Mouse (Mus musculus) forebrain, postnatal 0 days (tissue): Measurements from ENCODE around the gene Nrbf2. TPM values are rescaled to one million over a fixed set of nuclear protein-coding genes. Genes with fewer than 3 reads are reported as not detected.
A peak's percentile ranks its signal among the peaks of the same experiment; 100 is the strongest.

Experiments
- ATAC-seq: fragments of 200-750 bp; cut with Nextera tagmentation; 2 replicates; pipeline ENCODE4 v1.8.0; 2017; ENCODE audit warnings: mild to moderate bottlenecking, moderate library complexity
- DNase-seq: peaks from one replicate; pipeline ENCODE4 v3.0.0-alpha.2; 2015
- H3K27ac ChIP-seq: fragments of 300-500 bp; sonication (generic); 2 replicates; pipeline ENCODE4 v1.5.1; 2014; ENCODE audit warnings: low read depth, mild to moderate bottlenecking, antibody characterized with exemption, low read length, moderate library complexity, mixed read lengths
- H3K27me3 ChIP-seq: fragments of 300-500 bp; sonication (generic); 2 replicates; pipeline ENCODE4 v1.6.1; 2014; ENCODE audit warnings: mild to moderate bottlenecking, low read length, mixed read lengths; ENCODE audit not compliant: insufficient read depth
- H3K36me3 ChIP-seq: fragments of 300-500 bp; sonication (generic); 2 replicates; pipeline ENCODE4 v1.6.1; 2014; ENCODE audit warnings: mild to moderate bottlenecking, moderate library complexity; ENCODE audit not compliant: insufficient read depth
- H3K4me1 ChIP-seq: fragments of 300-500 bp; sonication (generic); 2 replicates; pipeline ENCODE4 v1.6.1; 2014; ENCODE audit warnings: antibody characterized with exemption; ENCODE audit not compliant: insufficient read depth
- H3K4me2 ChIP-seq: fragments of 300-500 bp; sonication (generic); 2 replicates; pipeline ENCODE4 v1.6.1; 2014; ENCODE audit warnings: low read depth, mild to moderate bottlenecking, moderate library complexity
- H3K4me3 ChIP-seq: fragments of 300-500 bp; sonication (generic); 2 replicates; pipeline ENCODE4 v1.5.1; 2014; ENCODE audit warnings: low read depth, low read length, mixed read lengths
- H3K9ac ChIP-seq: fragments of 300-500 bp; sonication (generic); 2 replicates; pipeline ENCODE4 v1.6.1; 2014; ENCODE audit warnings: mild to moderate bottlenecking
- H3K9me3 ChIP-seq: fragments of 300-500 bp; sonication (generic); 2 replicates; pipeline ENCODE4 v1.6.1; 2016; ENCODE audit warnings: low read length
- CTCF ChIP-seq: sonication (generic); IDR thresholded peaks from 2 replicates; pipeline ENCODE4 v1.5.1; 2016; ENCODE audit warnings: antibody characterized with exemption, control low read depth, low read depth
- WGBS: fragments of 180-500 bp; shearing (Covaris S2); extraction: QIAGEN DNeasy Blood & Tissue Kit; methylation state at CpG from one replicate; pipeline ENCODE4 v1.1.7; 2014; 5-methylcytosine and 5-hydroxymethylcytosine counted together
- polyA plus RNA-seq: library from polyadenylated mRNA; unstranded; fragments of >200 nt; fragmentation: Nextera tagmentation; extraction: Ambion mirVana; gene quantifications from 2 replicates; pipeline ENCODE4 v1.2.1, GENCODE M21; 2015
- total RNA-seq: library from RNA; depleted of rRNA; stranded (reverse); fragments of >200 nt; gene quantifications from 2 replicates; pipeline ENCODE4 v1.2.3, GENCODE M21; 2014

The Nrbf2 gene
- total and polyA plus RNA-seq, 2 experiments from 2014 or later = 16.8 to 39.8 TPM

DNA sequence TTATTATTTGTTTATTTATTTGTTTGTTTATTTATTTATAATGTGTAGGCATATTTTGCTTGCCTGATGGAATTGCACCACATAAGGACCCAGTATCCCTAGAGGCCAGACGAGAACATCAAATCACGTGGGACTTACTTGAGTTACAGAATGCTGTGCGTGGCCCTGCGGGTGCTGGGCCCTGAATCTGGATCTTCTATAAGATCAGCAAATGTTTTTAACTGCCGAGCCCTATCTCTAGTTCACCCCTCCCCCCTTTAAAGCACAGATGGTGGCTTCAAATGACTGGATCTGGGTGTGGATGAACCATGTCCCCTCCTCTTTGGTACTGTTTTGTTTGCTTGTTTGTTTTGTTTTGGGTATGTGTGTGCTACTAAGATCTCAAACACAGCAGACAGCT is 10.2 kb upstream of the Nrbf2 start:
- Histone ChIP-seq H3K27ac (no peak overlapping the region), H3K4me1 (no peaks in the 10 kb centered on the region), H3K9me3 (no peaks in the 10 kb centered on the region), H3K27me3 (no peaks in the 10 kb centered on the region), H3K4me3 (no peak overlapping the region), H3K9ac (no peak overlapping the region), H3K4me2 (no peak overlapping the region), H3K36me3 (no peaks in the 10 kb centered on the region)
- no peak for DNase-seq
- WGBS = 81% methylated on average over 5 of the region's 5 CpGs
- no peak for ATAC-seq
- no peak for TF ChIP-seq CTCF

DNA sequence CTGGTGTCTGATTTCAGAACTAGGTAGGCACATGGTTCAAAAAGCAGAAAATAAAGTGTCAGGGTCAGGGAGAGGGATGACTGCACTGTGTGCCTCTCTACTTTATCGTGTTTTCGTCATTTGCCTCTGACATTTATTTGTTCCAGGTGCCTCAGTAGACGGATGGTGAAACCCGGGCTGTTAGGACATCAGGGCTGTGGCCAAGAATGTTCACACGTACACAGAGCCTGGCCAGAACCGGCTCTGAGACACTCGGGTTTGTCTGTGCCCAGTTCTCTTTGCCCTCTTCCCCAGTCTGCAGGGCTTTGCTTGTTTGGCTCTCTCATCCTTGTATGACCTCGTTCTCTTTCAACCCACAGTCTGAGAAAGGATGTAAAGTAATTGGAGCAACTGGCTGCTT is 6.0 kb upstream of the Nrbf2 start:
- no peak overlapping the region for H3K27ac ChIP-seq
- no peak overlapping the region for H3K4me2 ChIP-seq
- DNase-seq (no peak), ATAC-seq (no peak)
- no peaks in the 10 kb centered on the region for H3K27me3 ChIP-seq
- 78% methylated on average over 8 of the region's 8 CpGs for WGBS
- H3K4me1 ChIP-seq = no peaks in the 10 kb centered on the region
- TF ChIP-seq CTCF = no peak
- H3K9me3 ChIP-seq = no peaks in the 10 kb centered on the region
- H3K4me3 ChIP-seq = no peak overlapping the region
- no peak overlapping the region for H3K9ac ChIP-seq
- H3K36me3 ChIP-seq = no peaks in the 10 kb centered on the region

DNA sequence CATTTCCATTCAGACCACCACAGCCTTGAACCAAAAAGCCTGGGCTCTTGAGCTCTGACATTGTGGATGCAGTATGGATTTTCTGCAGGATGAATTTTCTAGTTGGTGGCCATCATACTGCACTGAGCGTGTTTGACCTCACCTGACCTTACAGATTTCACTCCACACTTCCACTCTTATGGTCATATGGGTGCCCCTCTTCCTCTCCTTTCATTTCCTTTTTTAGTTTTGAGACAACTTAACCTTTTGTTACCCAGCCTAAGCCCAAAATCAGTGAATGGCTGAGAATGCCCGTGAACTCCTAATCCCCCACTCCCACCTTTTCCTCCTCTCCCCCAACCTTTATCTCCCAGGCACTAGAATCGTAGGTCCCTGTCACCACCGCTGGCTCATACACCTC is 5.5 kb upstream of the Nrbf2 start:
- WGBS = 73% methylated on average over 4 of the region's 4 CpGs
- H3K4me3 ChIP-seq = no peak overlapping the region
- no peaks in the 10 kb centered on the region for H3K9me3 ChIP-seq
- ATAC-seq = no peak
- H3K27ac ChIP-seq = no peak overlapping the region
- no peak for TF ChIP-seq CTCF
- 0 out of 2 replicates have a peak, but pooled peaks cover under 1% of the 10 kb centered on the region for H3K4me1 ChIP-seq
- DNase-seq = no peak
- no peak overlapping the region for H3K4me2 ChIP-seq
- no peaks in the 10 kb centered on the region for H3K36me3 ChIP-seq
- H3K27me3 ChIP-seq = no peaks in the 10 kb centered on the region
- H3K9ac ChIP-seq = no peak overlapping the region

DNA sequence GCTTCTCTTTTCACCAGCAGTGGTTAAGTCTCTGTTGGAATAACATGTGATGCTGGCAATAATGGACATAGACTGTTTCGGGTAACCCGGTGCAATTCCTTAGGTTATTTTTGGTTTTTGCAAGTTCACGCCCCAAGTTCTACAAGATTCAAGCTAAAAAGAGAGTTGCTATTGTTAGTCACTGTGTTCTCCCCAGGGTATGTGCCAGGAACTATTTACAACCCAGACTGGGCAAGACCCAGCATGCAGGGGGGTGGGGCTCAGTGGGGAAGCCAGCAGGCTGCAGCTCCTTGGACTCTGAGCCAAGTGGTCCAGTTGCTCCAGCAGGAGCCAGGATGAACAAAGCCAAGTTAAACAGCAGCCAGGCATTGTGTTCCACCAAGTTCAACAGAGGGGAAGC is 2.8 kb upstream of the Nrbf2 start:
- peaks cover 15% of the 10 kb centered on the region; the same call in 1 of the 2 replicates for H3K4me1 ChIP-seq
- no peak overlapping the region for H3K27ac ChIP-seq
- no peaks in the 10 kb centered on the region for H3K9me3 ChIP-seq
- no peaks in the 10 kb centered on the region for H3K36me3 ChIP-seq
- peak; percentile 55 for DNase-seq
- H3K4me2 ChIP-seq = no peak overlapping the region
- no peak overlapping the region for H3K4me3 ChIP-seq
- no peak overlapping the region for H3K9ac ChIP-seq
- ATAC-seq = no peak
- H3K27me3 ChIP-seq = no peaks in the 10 kb centered on the region
- WGBS = 47% methylated on average over 3 of the region's 3 CpGs
- no peak for TF ChIP-seq CTCF

- H3K4me1 ChIP-seq = peaks cover 15% of the 10 kb centered on the region; the same call in 1 of the 2 replicates
- H3K9me3 ChIP-seq = no peaks in the 10 kb centered on the region
- H3K4me3 ChIP-seq = peak overlapping the region; percentile 82
- H3K9ac ChIP-seq = peak overlapping the region; percentile 86
- DNase-seq = no peak
- H3K27ac ChIP-seq = peak overlapping the region; percentile 79
- no peaks in the 10 kb centered on the region for H3K27me3 ChIP-seq
- peak overlapping the region; percentile 82 for H3K4me2 ChIP-seq
- peak; percentile 45 for ATAC-seq
- H3K36me3 ChIP-seq = no peaks in the 10 kb centered on the region
- TF ChIP-seq CTCF = peak; percentile 36; the same call in 1 of the 2 replicates
- under 1% methylated on average over 33 of the region's 41 CpGs for whole genome bisulfite sequencing
These were observed 337 bp downstream of the Nrbf2 start for GRCm38 (mm10) chr10:67284761-67285175.

- 3% methylated on average over 10 of the region's 10 CpGs for WGBS
- Histone ChIP-seq H3K27me3 (no peaks in the 10 kb centered on the region), H3K9me3 (no peaks in the 10 kb centered on the region), H3K36me3 (no peaks in the 10 kb centered on the region), H3K4me1 (peaks cover 15% of the 10 kb centered on the region; the same call in 1 of the 2 replicates), H3K4me3 (peak overlapping the region; percentile 82), H3K27ac (peak overlapping the region; percentile 79), H3K9ac (peak overlapping the region; percentile 86), H3K4me2 (peak overlapping the region; percentile 82)
- ATAC-seq (no peak), DNase-seq (peak; percentile 5)
- no peak for TF ChIP-seq CTCF
These were observed 794 bp downstream of the Nrbf2 start for GRCm38 (mm10) chr10:67284311-67284710.

- no peak for DNase-seq
- H3K36me3 ChIP-seq = no peaks in the 10 kb centered on the region
- H3K27me3 ChIP-seq = no peaks in the 10 kb centered on the region
- TF ChIP-seq CTCF = no peak
- peaks cover 15% of the 10 kb centered on the region; the same call in 1 of the 2 replicates for H3K4me1 ChIP-seq
- no peaks in the 10 kb centered on the region for H3K9me3 ChIP-seq
- H3K27ac ChIP-seq = no peak overlapping the region
- no peak for ATAC-seq
- WGBS = 88% methylated on average over 9 of the region's 9 CpGs
- peak overlapping the region; percentile 18; the same call in 1 of the 2 replicates for H3K9ac ChIP-seq
- peak overlapping the region; percentile 82; the same call in 1 of the 2 replicates for H3K4me2 ChIP-seq
- no peak overlapping the region for H3K4me3 ChIP-seq
These were observed 1.6 kb downstream of the Nrbf2 start for GRCm38 (mm10) chr10:67283516-67283915.
